Mouse (Mus musculus): ENCODE measurements around the gene Nacc2. TPM values are rescaled to one million over a fixed set of nuclear protein-coding genes. Genes with fewer than 3 reads are reported as not detected.

Gene Nacc2
- polyA plus RNA-seq, 1 experiment: 38.1 TPM

- Histone ChIP-seq H3K4me3 (ENCODE audit: insufficient read depth, low read depth, low read length) (no peak overlapping the region), H3K36me3 (ENCODE audit: control insufficient read depth, insufficient read depth, low read length) (no peaks in the 10 kb centered on the region), H3K27me3 (replicated peaks; ENCODE audit: control insufficient read depth, insufficient read depth, low read length) (no peaks in the 10 kb centered on the region), H3K4me1 (ENCODE audit: control insufficient read depth, insufficient read depth, low read length) (no peaks in the 10 kb centered on the region), H3K27ac (ENCODE audit: insufficient read depth, low read depth, low read length) (no peak overlapping the region)
- WGBS: 45% methylated on average over 8 of the region's 8 CpGs
- DNase-seq: peak; percentile 71
- TF ChIP-seq POLR2A (IDR thresholded peaks at IDR 0.05; ENCODE audit: low read depth, low read length) (no peak), CTCF (conservative IDR thresholded peaks at IDR 0.05; ENCODE audit: insufficient read depth, insufficient read length, low read depth, low read length) (peak; percentile 96; the same call in 1 of the 2 replicates)
Measured at GRCm38 (mm10) chr2:26055046-26055746, 67.8 kb downstream of the Nacc2 start.

- no peak for DNase-seq
- TF ChIP-seq POLR2A (IDR thresholded peaks at IDR 0.05; ENCODE audit: low read depth, low read length) (no peak), CTCF (conservative IDR thresholded peaks at IDR 0.05; ENCODE audit: insufficient read depth, insufficient read length, low read depth, low read length) (no peak)
- Histone ChIP-seq H3K36me3 (ENCODE audit: control insufficient read depth, insufficient read depth, low read length) (no peaks in the 10 kb centered on the region), H3K27ac (ENCODE audit: insufficient read depth, low read depth, low read length) (no peak overlapping the region), H3K4me1 (ENCODE audit: control insufficient read depth, insufficient read depth, low read length) (no peaks in the 10 kb centered on the region), H3K4me3 (ENCODE audit: insufficient read depth, low read depth, low read length) (no peak overlapping the region), H3K27me3 (replicated peaks; ENCODE audit: control insufficient read depth, insufficient read depth, low read length) (no peaks in the 10 kb centered on the region)
- WGBS: 36% methylated on average over 4 of the region's 4 CpGs
Measured at GRCm38 (mm10) chr2:26052806-26053205, 70.2 kb downstream of the Nacc2 start.

GRCm38 (mm10) chr2:26048816-26049215 lies 74.2 kb downstream of the Nacc2 start:
- Histone ChIP-seq H3K36me3 (ENCODE audit: control insufficient read depth, insufficient read depth, low read length) (no peaks in the 10 kb centered on the region), H3K4me1 (ENCODE audit: control insufficient read depth, insufficient read depth, low read length) (no peaks in the 10 kb centered on the region), H3K4me3 (ENCODE audit: insufficient read depth, low read depth, low read length) (no peak overlapping the region), H3K27ac (ENCODE audit: insufficient read depth, low read depth, low read length) (no peak overlapping the region), H3K27me3 (replicated peaks; ENCODE audit: control insufficient read depth, insufficient read depth, low read length) (no peaks in the 10 kb centered on the region)
- 59% methylated on average over 5 of the region's 5 CpGs for WGBS
- TF ChIP-seq POLR2A (IDR thresholded peaks at IDR 0.05; ENCODE audit: low read depth, low read length) (no peak), CTCF (conservative IDR thresholded peaks at IDR 0.05; ENCODE audit: insufficient read depth, insufficient read length, low read depth, low read length) (no peak)
- no peak for DNase-seq

GRCm38 (mm10) chr2:26044216-26044615 lies 78.8 kb downstream of the Nacc2 start:
- Histone ChIP-seq H3K4me1 (ENCODE audit: control insufficient read depth, insufficient read depth, low read length) (peaks cover 3% of the 10 kb centered on the region; the same call in 1 of the 2 replicates), H3K4me3 (ENCODE audit: insufficient read depth, low read depth, low read length) (no peak overlapping the region), H3K27me3 (replicated peaks; ENCODE audit: control insufficient read depth, insufficient read depth, low read length) (no peaks in the 10 kb centered on the region), H3K27ac (ENCODE audit: insufficient read depth, low read depth, low read length) (no peak overlapping the region), H3K36me3 (ENCODE audit: control insufficient read depth, insufficient read depth, low read length) (no peaks in the 10 kb centered on the region)
- DNase-seq: no peak
- TF ChIP-seq POLR2A (IDR thresholded peaks at IDR 0.05; ENCODE audit: low read depth, low read length): no peak
- 82% methylated on average over 9 of the region's 9 CpGs for WGBS

- H3K4me1 ChIP-seq (ENCODE audit: control insufficient read depth, insufficient read depth, low read length): peaks cover 3% of the 10 kb centered on the region; the same call in 1 of the 2 replicates
- no peak overlapping the region for H3K27ac ChIP-seq (ENCODE audit: insufficient read depth, low read depth, low read length)
- H3K27me3 ChIP-seq (replicated peaks; ENCODE audit: control insufficient read depth, insufficient read depth, low read length): no peaks in the 10 kb centered on the region
- DNase-seq: no peak
- no peaks in the 10 kb centered on the region for H3K36me3 ChIP-seq (ENCODE audit: control insufficient read depth, insufficient read depth, low read length)
- no peak for TF ChIP-seq CTCF (conservative IDR thresholded peaks at IDR 0.05; ENCODE audit: insufficient read depth, insufficient read length, low read depth, low read length)
- no peak overlapping the region for H3K4me3 ChIP-seq (ENCODE audit: insufficient read depth, low read depth, low read length)
- WGBS: 89% methylated on average over 3 of the region's 3 CpGs
Measured at GRCm38 (mm10) chr2:26042603-26043002, 80.4 kb downstream of the Nacc2 start.

GRCm38 (mm10) chr2:26041163-26041810 lies 81.7 kb downstream of the Nacc2 start:
- 38% methylated on average over 14 of the region's 14 CpGs for WGBS
- H3K4me3 ChIP-seq (ENCODE audit: insufficient read depth, low read depth, low read length): no peak overlapping the region
- no peaks in the 10 kb centered on the region for H3K36me3 ChIP-seq (ENCODE audit: control insufficient read depth, insufficient read depth, low read length)
- TF ChIP-seq POLR2A (IDR thresholded peaks at IDR 0.05; ENCODE audit: low read depth, low read length) (no peak), CTCF (conservative IDR thresholded peaks at IDR 0.05; ENCODE audit: insufficient read depth, insufficient read length, low read depth, low read length) (no peak)
- peaks cover 3% of the 10 kb centered on the region; the same call in 1 of the 2 replicates for H3K4me1 ChIP-seq (ENCODE audit: control insufficient read depth, insufficient read depth, low read length)
- DNase-seq: peak; percentile 71
- H3K27me3 ChIP-seq (replicated peaks; ENCODE audit: control insufficient read depth, insufficient read depth, low read length): no peaks in the 10 kb centered on the region
- peak overlapping the region; percentile 66 for H3K27ac ChIP-seq (ENCODE audit: insufficient read depth, low read depth, low read length)

- peak; percentile 18 for DNase-seq
- Histone ChIP-seq H3K27ac (ENCODE audit: insufficient read depth, low read depth, low read length) (no peak overlapping the region), H3K27me3 (replicated peaks; ENCODE audit: control insufficient read depth, insufficient read depth, low read length) (no peaks in the 10 kb centered on the region), H3K4me1 (ENCODE audit: control insufficient read depth, insufficient read depth, low read length) (peaks cover 3% of the 10 kb centered on the region; the same call in 1 of the 2 replicates), H3K36me3 (ENCODE audit: control insufficient read depth, insufficient read depth, low read length) (no peaks in the 10 kb centered on the region), H3K4me3 (ENCODE audit: insufficient read depth, low read depth, low read length) (no peak overlapping the region)
- TF ChIP-seq CTCF (conservative IDR thresholded peaks at IDR 0.05; ENCODE audit: insufficient read depth, insufficient read length, low read depth, low read length) (no peak), POLR2A (IDR thresholded peaks at IDR 0.05; ENCODE audit: low read depth, low read length) (no peak)
- 49% methylated on average over 14 of the region's 14 CpGs for WGBS
Measured at GRCm38 (mm10) chr2:26039951-26040350, 83.1 kb downstream of the Nacc2 start.
